Mouse (Mus musculus) myocyte (in vitro differentiated cells): ENCODE data around the gene Khk. TPM values are rescaled to one million over a fixed set of nuclear protein-coding genes. Genes with fewer than 3 reads are reported as not detected.

Source experiments
- H3K27me3 ChIP-seq: one replicate; pipeline ENCODE4 v1.6.1; 2011; ENCODE audit not compliant: control insufficient read depth, insufficient read depth, insufficient read length
- H3K36me3 ChIP-seq: one replicate; pipeline ENCODE4 v1.6.1; 2011; ENCODE audit not compliant: control insufficient read depth, insufficient read depth
- H3K4me2 ChIP-seq: one replicate; pipeline ENCODE4 v1.6.1; 2011; ENCODE audit warnings: low read depth, control low read depth
- H3K4me3 ChIP-seq: one replicate; pipeline ENCODE4 v1.5.1; 2011; ENCODE audit warnings: mild to moderate bottlenecking, control low read depth, moderate library complexity
- H3K79me2 ChIP-seq: one replicate; pipeline ENCODE4 v1.6.1; 2011; ENCODE audit not compliant: control insufficient read depth, insufficient read depth
- H3ac ChIP-seq: one replicate; pipeline ENCODE4 v1.6.1; 2011; ENCODE audit not compliant: control insufficient read depth, insufficient read length
- CEBPB ChIP-seq: IDR thresholded peaks from 2 replicates; pipeline ENCODE4 v1.6.1; 2011; ENCODE audit warnings: mild to moderate bottlenecking, moderate library complexity; ENCODE audit not compliant: poor library complexity, insufficient read depth, severe bottlenecking
- E2F4 ChIP-seq: IDR thresholded peaks from one replicate; pipeline ENCODE4 v1.6.1; 2011; ENCODE audit warnings: mild to moderate bottlenecking, control low read depth, moderate library complexity; ENCODE audit not compliant: insufficient read depth
- MAX ChIP-seq: IDR thresholded peaks from one replicate; pipeline ENCODE4 v1.6.1; 2011; ENCODE audit warnings: low read depth, mild to moderate bottlenecking, control low read depth
- MYOD1 ChIP-seq, 3 experiments: IDR thresholded peaks; one replicate each; pipeline ENCODE4 v1.6.1; 2011; ENCODE audit warnings: control low read depth in 2 of 3, low read depth in 2 of 3, mild to moderate bottlenecking in 2 of 3, moderate library complexity in 1 of 3; ENCODE audit not compliant: insufficient read length in 2 of 3, control insufficient read depth in 1 of 3
- MYOG ChIP-seq, 3 experiments: IDR thresholded peaks; one replicate each; pipeline ENCODE4 v1.6.1; 2011; ENCODE audit warnings: control low read depth in 2 of 3, low read depth in 2 of 3, mild to moderate bottlenecking in 2 of 3; ENCODE audit not compliant: insufficient read length in 2 of 3, control insufficient read depth in 1 of 3, insufficient read depth in 1 of 3
- POLR2A ChIP-seq: IDR thresholded peaks from one replicate; pipeline ENCODE4 v1.6.1; 2011; ENCODE audit warnings: low read depth, mild to moderate bottlenecking, control low read depth, moderate library complexity; ENCODE audit not compliant: insufficient read length
- POLR2AphosphoS2 ChIP-seq: IDR thresholded peaks from one replicate; pipeline ENCODE4 v1.6.1; 2011; ENCODE audit warnings: low read depth, control low read depth; ENCODE audit not compliant: insufficient read length
- REST ChIP-seq: IDR thresholded peaks from one replicate; pipeline ENCODE4 v1.6.1; 2011; ENCODE audit warnings: mild to moderate bottlenecking, control low read depth, moderate library complexity; ENCODE audit not compliant: insufficient read depth, insufficient read length
- SRF ChIP-seq: IDR thresholded peaks from one replicate; pipeline ENCODE4 v1.6.1; 2011; ENCODE audit warnings: low read depth; ENCODE audit not compliant: control insufficient read depth, insufficient read length
- TCF12 ChIP-seq: IDR thresholded peaks from one replicate; pipeline ENCODE4 v1.6.1; 2011; ENCODE audit warnings: mild to moderate bottlenecking, control low read depth; ENCODE audit not compliant: poor library complexity, insufficient read depth, severe bottlenecking
- TCF3 ChIP-seq: IDR thresholded peaks from one replicate; pipeline ENCODE4 v1.6.1; 2011; ENCODE audit warnings: low read depth, control low read depth; ENCODE audit not compliant: insufficient read length
- USF1 ChIP-seq: IDR thresholded peaks from one replicate; pipeline ENCODE4 v1.6.1; 2011; ENCODE audit warnings: low read depth, mild to moderate bottlenecking, control low read depth, moderate library complexity
- polyA plus RNA-seq: library from polyadenylated mRNA; unstranded; fragments of >200 nt; fragmentation: generic; extraction: Trizol; gene quantifications from one replicate; pipeline ENCODE4 v1.2.1, GENCODE M21; 2012; ENCODE audit warnings: missing spikeins

Khk gene
- polyA plus RNA-seq, 1 experiment, result 16.6 TPM

DNA sequence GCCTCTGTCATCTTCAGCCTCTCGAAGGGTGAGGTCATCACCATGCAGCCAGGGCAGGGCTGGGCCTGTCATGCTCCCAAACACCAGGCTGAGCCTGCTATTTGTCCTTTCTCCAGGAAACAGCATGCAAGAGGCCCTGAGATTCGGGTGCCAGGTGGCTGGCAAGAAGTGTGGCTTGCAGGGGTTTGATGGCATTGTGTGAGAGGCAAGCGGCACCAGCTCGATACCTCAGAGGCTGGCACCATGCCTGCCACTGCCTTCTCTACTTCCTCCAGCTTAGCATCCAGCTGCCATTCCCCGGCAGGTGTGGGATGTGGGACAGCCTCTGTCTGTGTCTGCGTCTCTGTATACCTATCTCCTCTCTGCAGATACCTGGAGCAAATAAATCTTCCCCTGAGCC lies 9.6 kb downstream of the Khk start:
- TF ChIP-seq POLR2A (no peak), TCF3 (peak; percentile 51), CEBPB (no peak), MYOD1 (IDR thresholded peaks at IDR 0.05; ENCODE audit: control insufficient read depth in 1 of 3, insufficient read length in 2 of 3, low read depth in 2 of 3) (peak in 2 of 3 experiments; percentile 84 to 96), MAX (no peak), MYOG (IDR thresholded peaks at IDR 0.05; ENCODE audit: control insufficient read depth in 1 of 3, insufficient read depth in 1 of 3, insufficient read length in 2 of 3, low read depth in 2 of 3) (peak in 2 of 3 experiments; percentile 72 to 87), REST (no peak), POLR2AphosphoS2 (peak; percentile 11), SRF (no peak), USF1 (no peak), TCF12 (peak; percentile 2), E2F4 (no peak)
- H3ac ChIP-seq, result no peak overlapping the region
- H3K36me3 ChIP-seq, result no peaks in the 10 kb centered on the region
- H3K4me3 ChIP-seq, result no peak overlapping the region
- H3K4me2 ChIP-seq, result peak overlapping the region; percentile 40
- H3K79me2 ChIP-seq, result no peaks in the 10 kb centered on the region
- H3K27me3 ChIP-seq, result no peaks in the 10 kb centered on the region

DNA sequence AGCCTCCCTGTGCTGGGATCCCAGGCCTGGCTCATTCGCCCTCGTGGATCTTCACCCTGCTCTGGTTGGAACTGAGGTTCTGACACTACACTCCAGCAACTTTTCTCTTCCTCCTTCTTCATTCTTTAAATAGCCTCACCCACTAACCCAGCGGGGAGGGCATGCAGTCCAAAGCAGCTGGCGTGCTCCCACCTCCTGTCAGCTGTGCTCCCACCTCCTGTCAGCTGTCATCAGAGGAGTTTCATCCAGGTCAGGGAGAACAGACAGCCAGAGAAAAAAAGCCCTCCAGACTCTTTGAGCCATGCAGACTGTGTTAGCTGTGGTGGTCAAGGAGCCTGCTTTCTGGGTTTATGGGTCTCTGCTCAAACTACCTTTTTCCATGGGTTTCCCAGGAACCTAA lies 10.1 kb downstream of the Khk start:
- TF ChIP-seq MYOG (IDR thresholded peaks at IDR 0.05; ENCODE audit: control insufficient read depth in 1 of 3, insufficient read depth in 1 of 3, insufficient read length in 2 of 3, low read depth in 2 of 3) (peak; percentile 96 to 98 (median 98)), TCF12 (peak; percentile 98), USF1 (no peak), MYOD1 (IDR thresholded peaks at IDR 0.05; ENCODE audit: control insufficient read depth in 1 of 3, insufficient read length in 2 of 3, low read depth in 2 of 3) (peak; percentile 96 to 97 (median 97)), CEBPB (no peak), TCF3 (peak; percentile 96)
- H3K4me3 ChIP-seq, result no peak overlapping the region
- H3K27me3 ChIP-seq, result no peaks in the 10 kb centered on the region
- H3K36me3 ChIP-seq, result no peaks in the 10 kb centered on the region
- peak overlapping the region; percentile 31 for H3K4me2 ChIP-seq
- H3K79me2 ChIP-seq, result no peaks in the 10 kb centered on the region
- H3ac ChIP-seq, result no peak overlapping the region

DNA sequence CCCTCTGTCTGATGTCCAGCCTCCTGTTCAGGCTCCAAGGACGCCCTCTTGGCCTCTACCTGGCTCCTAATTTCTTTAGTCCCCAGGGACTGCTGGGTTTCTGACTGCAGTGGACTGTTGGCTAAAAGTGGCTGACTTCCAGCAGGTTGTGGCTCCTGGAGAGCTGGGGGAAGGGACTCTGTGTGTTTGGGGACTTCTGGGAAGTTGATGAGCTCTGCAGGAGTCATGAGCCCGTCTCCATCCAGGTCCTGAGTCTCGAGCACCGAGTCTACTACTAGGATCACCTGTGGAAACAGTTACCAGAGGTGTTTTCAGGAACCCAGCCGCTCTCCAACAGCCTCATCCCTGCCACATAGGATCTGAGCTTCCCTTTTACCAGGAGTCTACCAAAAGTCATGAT lies 12.5 kb downstream of the Khk start:
- Histone ChIP-seq H3K4me2 (no peak overlapping the region), H3K79me2 (no peaks in the 10 kb centered on the region), H3ac (no peak overlapping the region), H3K27me3 (no peaks in the 10 kb centered on the region), H3K36me3 (no peaks in the 10 kb centered on the region), H3K4me3 (no peak overlapping the region)
- TF ChIP-seq USF1 (no peak), MYOG (IDR thresholded peaks at IDR 0.05; ENCODE audit: control insufficient read depth in 1 of 3, insufficient read depth in 1 of 3, insufficient read length in 2 of 3, low read depth in 2 of 3) (no peak), REST (no peak), MYOD1 (IDR thresholded peaks at IDR 0.05; ENCODE audit: control insufficient read depth in 1 of 3, insufficient read length in 2 of 3, low read depth in 2 of 3) (no peak), TCF3 (no peak), POLR2A (no peak), POLR2AphosphoS2 (no peak), E2F4 (no peak), CEBPB (no peak), SRF (no peak), MAX (no peak), TCF12 (no peak)

DNA sequence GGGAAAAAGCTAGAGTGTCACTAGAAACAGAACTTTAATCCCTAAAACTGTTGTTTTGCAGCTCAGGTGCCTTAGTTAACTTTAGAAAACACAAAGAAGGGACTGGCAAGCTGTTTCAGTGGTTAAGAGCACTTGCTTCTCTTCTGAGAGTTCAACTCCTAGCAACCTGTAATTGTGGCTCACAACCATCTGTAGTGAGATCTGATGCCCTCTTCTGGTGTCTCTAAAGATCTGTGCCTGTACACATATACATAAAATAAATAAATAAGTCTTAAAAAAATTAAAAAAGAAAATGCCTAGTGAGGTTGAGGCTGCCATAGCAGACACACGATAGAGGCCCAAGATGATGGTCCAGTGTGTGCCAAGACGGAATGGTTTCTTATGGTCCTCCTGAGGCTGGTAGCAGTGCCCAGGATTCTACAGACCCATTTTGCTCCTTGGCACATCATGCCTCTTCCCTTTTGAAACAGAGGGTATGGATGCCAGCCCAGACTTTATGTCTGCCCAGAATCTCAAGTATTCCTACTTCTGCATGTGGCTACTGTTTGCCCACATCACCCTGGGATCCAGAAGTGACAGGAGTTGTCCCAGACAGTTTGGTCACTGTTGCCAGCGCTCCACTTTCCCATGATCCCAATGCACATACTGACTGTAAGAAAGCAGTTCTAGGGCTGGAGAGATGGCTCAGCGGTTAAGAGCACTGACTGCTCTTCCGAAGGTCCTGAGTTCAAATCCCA lies 13.7 kb downstream of the Khk start:
- Histone ChIP-seq H3ac (no peak overlapping the region), H3K36me3 (no peaks in the 10 kb centered on the region), H3K27me3 (no peaks in the 10 kb centered on the region), H3K4me3 (no peak overlapping the region), H3K79me2 (no peaks in the 10 kb centered on the region), H3K4me2 (no peak overlapping the region)
- no peak for TF ChIP-seq MAX

DNA sequence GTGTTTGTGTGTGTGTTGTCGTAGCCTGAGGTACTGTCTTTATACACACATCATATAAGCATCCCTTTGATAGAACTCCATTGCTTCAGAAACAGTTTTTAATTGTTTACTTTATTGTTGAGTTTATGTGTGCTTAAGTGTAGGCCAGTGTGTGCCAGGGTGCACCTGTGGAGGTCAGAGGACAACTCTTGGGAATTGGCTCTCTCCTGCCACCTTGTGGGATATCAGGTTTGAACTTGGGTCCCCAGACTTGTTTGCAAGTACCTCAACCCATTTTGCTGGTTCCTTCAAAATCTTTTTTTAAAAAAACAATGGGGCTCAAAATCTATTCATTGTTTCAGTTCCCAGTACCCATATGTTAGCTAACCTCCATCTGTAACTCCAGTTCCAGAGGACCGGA lies 21.8 kb downstream of the Khk start:
- H3ac ChIP-seq, result no peak overlapping the region
- H3K4me3 ChIP-seq, result no peak overlapping the region
- no peak for TF ChIP-seq REST
- no peak for TF ChIP-seq MYOD1 (IDR thresholded peaks at IDR 0.05; ENCODE audit: control insufficient read depth in 1 of 3, insufficient read length in 2 of 3, low read depth in 2 of 3)
- TF ChIP-seq POLR2AphosphoS2, result no peak
- no peak for TF ChIP-seq MYOG (IDR thresholded peaks at IDR 0.05; ENCODE audit: control insufficient read depth in 1 of 3, insufficient read depth in 1 of 3, insufficient read length in 2 of 3, low read depth in 2 of 3)
- no peak for TF ChIP-seq CEBPB
- TF ChIP-seq USF1, result no peak
- TF ChIP-seq E2F4, result no peak
- TF ChIP-seq TCF12, result no peak
- TF ChIP-seq POLR2A, result no peak
- no peak for TF ChIP-seq SRF
- TF ChIP-seq MAX, result no peak
- TF ChIP-seq TCF3, result no peak
- no peak overlapping the region for H3K4me2 ChIP-seq
- H3K27me3 ChIP-seq, result no peaks in the 10 kb centered on the region
- no peaks in the 10 kb centered on the region for H3K79me2 ChIP-seq
- H3K36me3 ChIP-seq, result no peaks in the 10 kb centered on the region
